Mouse (Mus musculus): ENCODE results near the gene Rpf1.

DNA sequence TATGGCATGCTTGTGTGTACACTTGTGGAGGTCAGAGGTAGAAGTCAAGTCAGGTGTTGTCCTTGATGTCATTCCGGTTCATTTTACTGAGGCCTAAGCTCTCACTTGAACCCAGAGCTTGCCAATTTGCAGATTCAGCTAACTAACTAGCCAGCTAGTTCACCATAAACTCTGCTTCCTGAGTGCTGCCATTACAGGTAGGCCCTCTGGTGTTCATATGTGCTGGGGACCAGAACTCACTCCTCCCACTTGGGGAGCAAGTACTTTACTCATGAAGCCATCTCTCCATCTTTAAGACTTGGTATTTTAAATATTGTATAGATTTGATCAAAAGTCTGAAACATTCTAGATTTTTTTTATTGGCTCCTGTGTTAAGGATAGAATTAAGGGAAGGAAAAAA, 35.3 kb upstream of the Rpf1 start:
- TF ChIP-seq CTCF (IDR thresholded peaks at IDR 0.05; ENCODE audit: low read depth), result 0 out of 2 replicates have a peak, but pooled peaks have one; percentile 16
- no peak for TF ChIP-seq EP300 (IDR thresholded peaks at IDR 0.05; ENCODE audit: low read depth)
